Mouse (Mus musculus) stomach, postnatal 0 days (tissue): Measurements from ENCODE around the gene Ugt1a5. TPM values are rescaled to one million over a fixed set of nuclear protein-coding genes. Genes with fewer than 3 reads are reported as not detected.

ENCODE experiments used
- ATAC-seq: fragments of 200-750 bp; cut with Nextera tagmentation; 2 replicates; pipeline ENCODE4 v1.8.0; 2017; ENCODE audit not compliant: low FRiP score, low TSS enrichment
- DNase-seq: peaks from one replicate; pipeline ENCODE4 v3.0.0-alpha.2; 2016; ENCODE audit warnings: low spot score
- H3K27ac ChIP-seq: fragments of 300-500 bp; sonication (generic); replicated peaks from 2 replicates; pipeline ENCODE4 v1.5.1; 2014; ENCODE audit warnings: mild to moderate bottlenecking, control low read depth
- H3K27me3 ChIP-seq: fragments of 300-500 bp; sonication (generic); 2 replicates; pipeline ENCODE4 v1.6.1; 2014; ENCODE audit warnings: low read length; ENCODE audit not compliant: control insufficient read depth, insufficient read depth
- H3K36me3 ChIP-seq: fragments of 300-500 bp; sonication (generic); 2 replicates; pipeline ENCODE4 v1.6.1; 2014; ENCODE audit warnings: low read length, mixed read lengths; ENCODE audit not compliant: control insufficient read depth, insufficient read depth
- H3K4me1 ChIP-seq: fragments of 300-500 bp; sonication (generic); replicated peaks from 2 replicates; pipeline ENCODE4 v1.6.1; 2014; ENCODE audit warnings: antibody characterized with exemption; ENCODE audit not compliant: control insufficient read depth, insufficient read depth
- H3K4me2 ChIP-seq: fragments of 300-500 bp; sonication (generic); replicated peaks from 2 replicates; pipeline ENCODE4 v1.6.1; 2014; ENCODE audit warnings: low read depth, mild to moderate bottlenecking, control low read depth, moderate library complexity
- H3K4me3 ChIP-seq: fragments of 300-500 bp; sonication (generic); 2 replicates; pipeline ENCODE4 v1.5.1; 2014; ENCODE audit warnings: low read depth, low read length, control low read depth
- H3K9ac ChIP-seq: fragments of 300-500 bp; sonication (generic); 2 replicates; pipeline ENCODE4 v1.6.1; 2014; ENCODE audit warnings: mild to moderate bottlenecking, low read length, control low read depth, mixed read lengths
- H3K9me3 ChIP-seq: fragments of 300-500 bp; sonication (generic); 2 replicates; pipeline ENCODE4 v1.6.1; 2016; ENCODE audit warnings: low read length; ENCODE audit not compliant: control insufficient read depth
- CTCF ChIP-seq: IDR thresholded peaks from 2 replicates; pipeline ENCODE4 v1.5.1; 2016; ENCODE audit warnings: antibody characterized with exemption, low read depth, mild to moderate bottlenecking, moderate library complexity
- EP300 ChIP-seq: optimal IDR thresholded peaks from 2 replicates; pipeline ENCODE3; 2016; ENCODE audit warnings: antibody characterized with exemption
- WGBS: fragments of 180-500 bp; shearing (Covaris S2); extraction: QIAGEN DNeasy Blood & Tissue Kit; methylation state at CpG from one replicate; pipeline ENCODE4 v1.1.7; 2014; 5-methylcytosine and 5-hydroxymethylcytosine counted together
- polyA plus RNA-seq: library from polyadenylated mRNA; unstranded; fragments of >200 nt; fragmentation: Nextera tagmentation; extraction: Ambion mirVana; gene quantifications from 2 replicates; pipeline ENCODE4 v1.2.1, GENCODE M21; 2015

The Ugt1a5 gene
- polyA plus RNA-seq, 1 experiment from 2014 or later, result not detected

- Histone ChIP-seq H3K36me3 (peaks cover 56% of the 10 kb centered on the region), H3K27me3 (no peaks in the 10 kb centered on the region)
- ATAC-seq, result 0 out of 2 replicates have a peak, but pooled peaks have one; percentile 2
Observed at GRCm38 (mm10) chr1:88260114-88260513, 94.3 kb downstream of the Ugt1a5 start.

GRCm38 (mm10) chr1:88260604-88261377, 95.0 kb downstream of the Ugt1a5 start:
- no peak for TF ChIP-seq EP300
- TF ChIP-seq CTCF, result no peak
- no peak for ATAC-seq
- H3K27me3 ChIP-seq, result no peaks in the 10 kb centered on the region

More at GRCm38 (mm10) chr1:88260114-88260513, 94.3 kb downstream of the Ugt1a5 start:
- Histone ChIP-seq H3K4me3 (no peak overlapping the region), H3K4me1 (peaks cover 21% of the 10 kb centered on the region), H3K27ac (peak overlapping the region; percentile 13; the same call in 1 of the 2 replicates), H3K9ac (peak overlapping the region; percentile 5), H3K9me3 (peaks cover 10% of the 10 kb centered on the region), H3K4me2 (0 out of 2 replicates have a peak overlapping the region, but pooled peaks have one; percentile 0)
- TF ChIP-seq EP300 (no peak), CTCF (no peak)
- WGBS, result 72% methylated on average over 6 of the region's 6 CpGs
- no peak for DNase-seq

GRCm38 (mm10) chr1:88261706-88262105, 95.9 kb downstream of the Ugt1a5 start:
- peak overlapping the region; percentile 31 for H3K27ac ChIP-seq
- DNase-seq (no peak), ATAC-seq (no peak)

More at GRCm38 (mm10) chr1:88260604-88261377, 95.0 kb downstream of the Ugt1a5 start:
- Histone ChIP-seq H3K9me3 (peaks cover 9% of the 10 kb centered on the region), H3K36me3 (peaks cover 62% of the 10 kb centered on the region), H3K9ac (no peak overlapping the region; the same call in 1 of the 2 replicates), H3K4me1 (peaks cover 21% of the 10 kb centered on the region), H3K4me2 (no peak overlapping the region), H3K27ac (no peak overlapping the region), H3K4me3 (no peak overlapping the region)
- no peak for DNase-seq
- 78% methylated on average over 10 of the region's 10 CpGs for WGBS

GRCm38 (mm10) chr1:88262255-88262654, 96.4 kb downstream of the Ugt1a5 start:
- Histone ChIP-seq H3K9me3 (no peaks in the 10 kb centered on the region), H3K27me3 (no peaks in the 10 kb centered on the region), H3K4me3 (no peak overlapping the region), H3K36me3 (peaks cover 77% of the 10 kb centered on the region), H3K4me1 (peaks cover 19% of the 10 kb centered on the region), H3K27ac (peak overlapping the region; percentile 31; the same call in 1 of the 2 replicates), H3K4me2 (no peak overlapping the region), H3K9ac (no peak overlapping the region)
- 43% methylated on average over 4 of the region's 4 CpGs for WGBS
- ATAC-seq (peak; percentile 53), DNase-seq (peak; percentile 86)
- TF ChIP-seq CTCF, result 0 out of 2 replicates have a peak, but pooled peaks have one; percentile 13
- TF ChIP-seq EP300, result no peak

More at GRCm38 (mm10) chr1:88261706-88262105, 95.9 kb downstream of the Ugt1a5 start:
- H3K9me3 ChIP-seq, result peaks cover 4% of the 10 kb centered on the region; the same call in 1 of the 2 replicates
- H3K9ac ChIP-seq, result no peak overlapping the region
- peaks cover 19% of the 10 kb centered on the region for H3K4me1 ChIP-seq
- no peak for TF ChIP-seq EP300
- no peak for TF ChIP-seq CTCF
- H3K27me3 ChIP-seq, result no peaks in the 10 kb centered on the region
- 79% methylated on average over 7 of the region's 7 CpGs for WGBS
- no peak overlapping the region for H3K4me2 ChIP-seq
- H3K36me3 ChIP-seq, result peaks cover 71% of the 10 kb centered on the region
- no peak overlapping the region for H3K4me3 ChIP-seq

GRCm38 (mm10) chr1:88262961-88263360, 97.1 kb downstream of the Ugt1a5 start:
- DNase-seq (no peak), ATAC-seq (no peak)
- peaks cover 84% of the 10 kb centered on the region for H3K36me3 ChIP-seq
- WGBS, result 65% methylated on average over 6 of the region's 6 CpGs
- TF ChIP-seq EP300 (no peak), CTCF (no peak)
- peaks cover 19% of the 10 kb centered on the region for H3K4me1 ChIP-seq
- 0 out of 2 replicates have a peak overlapping the region, but pooled peaks have one; percentile 0 for H3K9ac ChIP-seq
- no peaks in the 10 kb centered on the region for H3K9me3 ChIP-seq
- H3K4me2 ChIP-seq, result no peak overlapping the region
- H3K27me3 ChIP-seq, result no peaks in the 10 kb centered on the region
- H3K27ac ChIP-seq, result peak overlapping the region; percentile 9
- no peak overlapping the region for H3K4me3 ChIP-seq

GRCm38 (mm10) chr1:88263778-88264177, 98.0 kb downstream of the Ugt1a5 start:
- Histone ChIP-seq H3K36me3 (peaks cover 92% of the 10 kb centered on the region), H3K4me3 (no peak overlapping the region), H3K27me3 (no peaks in the 10 kb centered on the region), H3K27ac (no peak overlapping the region), H3K4me2 (no peak overlapping the region), H3K9me3 (no peaks in the 10 kb centered on the region), H3K4me1 (peaks cover 19% of the 10 kb centered on the region), H3K9ac (no peak overlapping the region)
- ATAC-seq, result no peak
- TF ChIP-seq CTCF, result no peak
- TF ChIP-seq EP300, result no peak
- WGBS, result 90% methylated on average over 5 of the region's 5 CpGs
- DNase-seq, result no peak
